Mouse (Mus musculus) lung, embryonic 15.5 days (tissue): ENCODE results near the gene Limk1. TPM values are rescaled to one million over a fixed set of nuclear protein-coding genes. Genes with fewer than 3 reads are reported as not detected.

Experiments used
- ATAC-seq: fragments of 200-750 bp; cut with Nextera tagmentation; 2 replicates; pipeline ENCODE4 v1.8.0; 2017; ENCODE audit warnings: moderate number of reproducible peaks, borderline replicate concordance; ENCODE audit not compliant: low FRiP score, low TSS enrichment; ENCODE audit errors: extremely low read depth
- H3K27ac ChIP-seq: fragments of 300-500 bp; sonication (generic); 2 replicates; pipeline ENCODE4 v1.5.1; 2015; ENCODE audit warnings: moderate library complexity, mild to moderate bottlenecking, inconsistent platforms
- H3K27me3 ChIP-seq: fragments of 300-500 bp; sonication (generic); 2 replicates; pipeline ENCODE4 v1.6.1; 2015; ENCODE audit warnings: inconsistent platforms
- H3K36me3 ChIP-seq: fragments of 300-500 bp; sonication (generic); 2 replicates; pipeline ENCODE4 v1.6.1; 2015; ENCODE audit warnings: inconsistent platforms
- H3K4me1 ChIP-seq: fragments of 300-500 bp; sonication (generic); 2 replicates; pipeline ENCODE4 v1.6.1; 2015; ENCODE audit warnings: inconsistent platforms
- H3K4me2 ChIP-seq: fragments of 300-500 bp; sonication (generic); 2 replicates; pipeline ENCODE4 v1.6.1; 2015; ENCODE audit warnings: inconsistent platforms, mild to moderate bottlenecking, moderate library complexity
- H3K4me3 ChIP-seq: fragments of 300-500 bp; sonication (generic); 2 replicates; pipeline ENCODE4 v1.5.1; 2015; ENCODE audit warnings: mild to moderate bottlenecking, inconsistent platforms
- H3K9ac ChIP-seq: fragments of 300-500 bp; sonication (generic); 2 replicates; pipeline ENCODE4 v1.6.1; 2015; ENCODE audit warnings: inconsistent platforms
- H3K9me3 ChIP-seq: fragments of 300-500 bp; sonication (generic); 2 replicates; pipeline ENCODE4 v1.6.1; 2016; ENCODE audit warnings: inconsistent platforms
- WGBS: fragments of 180-500 bp; shearing (Covaris S2); methylation state at CpG from one replicate; pipeline ENCODE4 v1.1.7; 2015; 5-methylcytosine and 5-hydroxymethylcytosine counted together
- polyA plus RNA-seq: library from polyadenylated mRNA; unstranded; fragments of >200 nt; fragmentation: Nextera tagmentation; extraction: Ambion mirVana; gene quantifications from 2 replicates; pipeline ENCODE4 v1.2.1, GENCODE M21; 2015

Gene Limk1
- polyA plus RNA-seq, 1 experiment from 2014 or later, result 8.2 TPM

GRCm38 (mm10) chr5:134695539-134695938, 7.1 kb upstream of the Limk1 start:
- Histone ChIP-seq H3K4me2 (no peak overlapping the region), H3K27ac (no peak overlapping the region), H3K27me3 (no peaks in the 10 kb centered on the region), H3K9me3 (no peaks in the 10 kb centered on the region; the same call in 1 of the 2 replicates), H3K9ac (no peak overlapping the region), H3K4me1 (no peaks in the 10 kb centered on the region; the same call in 1 of the 2 replicates), H3K36me3 (no peaks in the 10 kb centered on the region), H3K4me3 (no peak overlapping the region)
- no peak for ATAC-seq
- WGBS, result 33% methylated on average over 2 of the region's 2 CpGs

GRCm38 (mm10) chr5:134695082-134695481, 6.7 kb upstream of the Limk1 start:
- WGBS, result 12% methylated on average over 2 of the region's 2 CpGs
- 0 out of 2 replicates have a peak, but pooled peaks have one; percentile 23 for ATAC-seq
- no peak overlapping the region for H3K4me2 ChIP-seq
- H3K4me1 ChIP-seq, result no peaks in the 10 kb centered on the region; the same call in 1 of the 2 replicates
- H3K9me3 ChIP-seq, result no peaks in the 10 kb centered on the region; the same call in 1 of the 2 replicates
- no peaks in the 10 kb centered on the region for H3K36me3 ChIP-seq
- no peak overlapping the region for H3K27ac ChIP-seq
- H3K9ac ChIP-seq, result no peak overlapping the region
- H3K4me3 ChIP-seq, result no peak overlapping the region
- H3K27me3 ChIP-seq, result no peaks in the 10 kb centered on the region

GRCm38 (mm10) chr5:134692704-134693103, 4.3 kb upstream of the Limk1 start:
- Histone ChIP-seq H3K36me3 (no peaks in the 10 kb centered on the region), H3K4me1 (peaks cover 11% of the 10 kb centered on the region), H3K9me3 (no peaks in the 10 kb centered on the region; the same call in 1 of the 2 replicates), H3K4me3 (no peak overlapping the region), H3K9ac (no peak overlapping the region), H3K4me2 (no peak overlapping the region), H3K27me3 (no peaks in the 10 kb centered on the region), H3K27ac (no peak overlapping the region)
- ATAC-seq, result no peak
- 85% methylated on average over 1 of the region's 1 CpGs for WGBS

- H3K9me3 ChIP-seq, result no peaks in the 10 kb centered on the region
- peak overlapping the region; percentile 89 for H3K4me3 ChIP-seq
- peaks cover 10% of the 10 kb centered on the region; the same call in 1 of the 2 replicates for H3K36me3 ChIP-seq
- under 1% methylated on average over 38 of the region's 38 CpGs for WGBS
- H3K4me2 ChIP-seq, result peak overlapping the region; percentile 97
- peak overlapping the region; percentile 46 for H3K9ac ChIP-seq
- ATAC-seq, result peak; percentile 96
- H3K27ac ChIP-seq, result peak overlapping the region; percentile 73
- no peaks in the 10 kb centered on the region for H3K27me3 ChIP-seq
- H3K4me1 ChIP-seq, result peaks cover 21% of the 10 kb centered on the region
Observed at GRCm38 (mm10) chr5:134688718-134689284, 403 bp upstream of the Limk1 start.

- no peak for ATAC-seq
- Histone ChIP-seq H3K27me3 (no peaks in the 10 kb centered on the region), H3K4me2 (peak overlapping the region; percentile 97), H3K9me3 (no peaks in the 10 kb centered on the region), H3K4me1 (peaks cover 21% of the 10 kb centered on the region), H3K4me3 (peak overlapping the region; percentile 89), H3K9ac (no peak overlapping the region), H3K36me3 (peaks cover 10% of the 10 kb centered on the region; the same call in 1 of the 2 replicates), H3K27ac (no peak overlapping the region)
- WGBS, result 76% methylated on average over 1 of the region's 1 CpGs
Observed at GRCm38 (mm10) chr5:134687187-134687586, 1.2 kb downstream of the Limk1 start.

- Histone ChIP-seq H3K36me3 (peaks cover 10% of the 10 kb centered on the region; the same call in 1 of the 2 replicates), H3K9me3 (no peaks in the 10 kb centered on the region)
Observed at GRCm38 (mm10) chr5:134686541-134686940, 1.9 kb downstream of the Limk1 start.

GRCm38 (mm10) chr5:134684398-134684797, 4.0 kb downstream of the Limk1 start:
- H3K4me3 ChIP-seq, result no peak overlapping the region
- no peak overlapping the region for H3K9ac ChIP-seq
- peaks cover 33% of the 10 kb centered on the region for H3K4me1 ChIP-seq
- H3K36me3 ChIP-seq, result peaks cover 10% of the 10 kb centered on the region; the same call in 1 of the 2 replicates
- H3K4me2 ChIP-seq, result no peak overlapping the region
- ATAC-seq, result no peak
- no peaks in the 10 kb centered on the region for H3K9me3 ChIP-seq
- no peak overlapping the region for H3K27ac ChIP-seq
- no peaks in the 10 kb centered on the region for H3K27me3 ChIP-seq
- WGBS, result 77% methylated on average over 2 of the region's 2 CpGs

More at GRCm38 (mm10) chr5:134686541-134686940, 1.9 kb downstream of the Limk1 start:
- Histone ChIP-seq H3K27ac (no peak overlapping the region), H3K27me3 (no peaks in the 10 kb centered on the region), H3K4me3 (no peak overlapping the region), H3K9ac (no peak overlapping the region), H3K4me2 (no peak overlapping the region), H3K4me1 (peaks cover 21% of the 10 kb centered on the region)
- no peak for ATAC-seq
- WGBS, result 87% methylated on average over 6 of the region's 6 CpGs

- Histone ChIP-seq H3K27me3 (no peaks in the 10 kb centered on the region), H3K9ac (no peak overlapping the region), H3K36me3 (peaks cover 10% of the 10 kb centered on the region; the same call in 1 of the 2 replicates), H3K4me2 (no peak overlapping the region), H3K27ac (no peak overlapping the region), H3K9me3 (no peaks in the 10 kb centered on the region), H3K4me1 (peaks cover 33% of the 10 kb centered on the region), H3K4me3 (no peak overlapping the region)
- no peak for ATAC-seq
- WGBS, result 69% methylated on average over 2 of the region's 2 CpGs
Observed at GRCm38 (mm10) chr5:134683813-134684212, 4.6 kb downstream of the Limk1 start.

GRCm38 (mm10) chr5:134680238-134680637, 8.2 kb downstream of the Limk1 start:
- H3K9ac ChIP-seq, result no peak overlapping the region
- peaks cover 2% of the 10 kb centered on the region; the same call in 1 of the 2 replicates for H3K36me3 ChIP-seq
- peaks cover 43% of the 10 kb centered on the region for H3K4me1 ChIP-seq
- ATAC-seq, result no peak
- WGBS, result 42% methylated on average over 12 of the region's 12 CpGs
- H3K27me3 ChIP-seq, result no peaks in the 10 kb centered on the region
- no peak overlapping the region; the same call in 1 of the 2 replicates for H3K4me2 ChIP-seq
- no peak overlapping the region for H3K4me3 ChIP-seq
- no peaks in the 10 kb centered on the region for H3K9me3 ChIP-seq
- peak overlapping the region; percentile 25 for H3K27ac ChIP-seq

GRCm38 (mm10) chr5:134678827-134679546, 9.4 kb downstream of the Limk1 start:
- Histone ChIP-seq H3K36me3 (no peaks in the 10 kb centered on the region), H3K9me3 (no peaks in the 10 kb centered on the region), H3K4me2 (no peak overlapping the region), H3K4me1 (peaks cover 43% of the 10 kb centered on the region), H3K27me3 (no peaks in the 10 kb centered on the region), H3K27ac (peak overlapping the region; percentile 30; the same call in 1 of the 2 replicates), H3K9ac (no peak overlapping the region), H3K4me3 (no peak overlapping the region)
- ATAC-seq, result no peak
- 75% methylated on average over 8 of the region's 8 CpGs for WGBS

- no peaks in the 10 kb centered on the region for H3K9me3 ChIP-seq
- H3K4me2 ChIP-seq, result no peak overlapping the region
- no peaks in the 10 kb centered on the region for H3K36me3 ChIP-seq
- WGBS, result 79% methylated on average over 3 of the region's 3 CpGs
- H3K27ac ChIP-seq, result 0 out of 2 replicates have a peak overlapping the region, but pooled peaks have one; percentile 30
- no peak overlapping the region for H3K4me3 ChIP-seq
- no peaks in the 10 kb centered on the region for H3K27me3 ChIP-seq
- peaks cover 43% of the 10 kb centered on the region for H3K4me1 ChIP-seq
- no peak for ATAC-seq
- H3K9ac ChIP-seq, result no peak overlapping the region
Observed at GRCm38 (mm10) chr5:134678031-134678430, 10.4 kb downstream of the Limk1 start.

- WGBS, result 85% methylated on average over 5 of the region's 5 CpGs
- H3K27me3 ChIP-seq, result no peaks in the 10 kb centered on the region
- H3K36me3 ChIP-seq, result peaks cover 3% of the 10 kb centered on the region; the same call in 1 of the 2 replicates
- no peaks in the 10 kb centered on the region for H3K9me3 ChIP-seq
- no peak overlapping the region for H3K4me3 ChIP-seq
- H3K4me1 ChIP-seq, result peaks cover 43% of the 10 kb centered on the region
- no peak overlapping the region for H3K27ac ChIP-seq
- H3K4me2 ChIP-seq, result no peak overlapping the region; the same call in 1 of the 2 replicates
- H3K9ac ChIP-seq, result no peak overlapping the region
- no peak for ATAC-seq
Observed at GRCm38 (mm10) chr5:134677491-134677890, 10.9 kb downstream of the Limk1 start.
